Mouse (Mus musculus) heart, postnatal 25 days (tissue): Measurements from ENCODE around the gene Cox5a. TPM values are rescaled to one million over a fixed set of nuclear protein-coding genes. Genes with fewer than 3 reads are reported as not detected.

Experiments used
- DNase-seq: peaks from one replicate; pipeline ENCODE4 v3.0.0; 2022; ENCODE audit warnings: low spot score
- intact Hi-C: fragments of 180-260 bp; cut with DNase I; formaldehyde crosslinking; loops from one replicate; pipeline ENCODE4 v1.15.1; 2025
- total RNA-seq, 2 experiments: library from RNA; stranded (reverse); gene quantifications; 2 replicates each; pipeline ENCODE4 v1.2.3; 2021

Gene Cox5a
- total RNA-seq, 2 experiments from 2014 or later = 2,545 to 2,748 TPM

DNA sequence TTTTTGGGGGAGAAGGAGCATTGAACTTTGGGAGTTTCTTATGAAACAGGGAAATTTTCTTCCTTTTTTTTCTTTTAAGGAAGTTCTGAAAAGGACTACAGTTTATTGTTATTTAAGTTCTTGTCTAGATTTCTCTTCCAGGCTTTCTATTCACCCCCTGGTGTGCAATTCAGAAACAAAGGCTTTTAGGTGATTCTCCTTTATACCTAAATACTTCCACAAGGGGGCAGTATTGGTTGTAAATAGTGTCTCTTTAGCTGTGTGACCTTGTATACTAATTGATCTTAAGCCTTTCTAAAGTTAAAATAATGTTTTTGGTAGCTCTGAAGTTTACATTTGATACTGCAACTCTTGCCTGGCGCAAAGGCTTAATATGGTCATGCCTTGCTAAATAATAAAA is 2.7 kb downstream of the Cox5a start:
- intact Hi-C loops = loop anchor here (5.0 kb wide), 3 partner anchors 119 to 239 kb away; no protein-coding TSS in a partner anchor
- no peak for DNase-seq

DNA sequence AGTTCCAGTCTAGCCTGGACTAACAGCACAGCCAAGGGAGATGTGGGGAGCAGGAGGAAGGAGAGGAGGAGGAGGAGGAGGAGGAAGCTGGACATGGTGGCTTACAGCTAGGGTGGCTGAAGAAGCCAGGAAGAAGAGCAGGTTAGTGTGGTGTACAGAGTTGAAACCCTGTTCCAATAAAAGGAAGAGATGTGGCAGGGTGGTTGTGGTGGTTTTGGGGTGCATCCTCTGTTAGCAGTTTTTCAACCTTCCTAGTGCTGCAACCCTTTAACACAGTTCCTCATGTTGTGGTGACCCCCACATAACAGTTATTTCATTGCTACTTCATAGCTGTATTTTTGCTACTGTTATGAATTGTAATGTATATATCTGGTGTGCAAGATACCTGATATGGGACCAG is 3.4 kb downstream of the Cox5a start:
- intact Hi-C loops = loop anchor here (5.0 kb wide), 3 partner anchors 118 to 238 kb away; no protein-coding TSS in a partner anchor
- DNase-seq = no peak

DNA sequence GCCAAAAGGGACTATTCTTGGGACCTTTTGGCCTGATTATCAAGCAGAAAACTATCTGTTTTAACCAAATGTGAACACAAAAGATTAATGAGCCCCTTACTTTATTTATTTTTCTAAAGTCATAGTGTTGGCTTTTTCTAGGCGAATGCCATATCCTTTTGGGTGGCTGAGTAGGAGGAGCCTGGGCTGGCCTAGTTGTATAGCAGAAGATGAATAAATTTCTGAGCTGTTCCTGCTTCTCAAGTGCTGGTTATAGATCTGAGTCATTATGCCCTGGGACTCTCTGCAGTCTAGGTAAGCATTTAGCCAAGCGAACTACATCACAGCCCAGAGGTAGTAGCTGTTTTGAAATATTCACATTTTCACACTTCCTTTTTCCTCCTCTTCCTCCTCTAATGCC is 4.4 kb downstream of the Cox5a start:
- intact Hi-C loops = no loop called here

DNA sequence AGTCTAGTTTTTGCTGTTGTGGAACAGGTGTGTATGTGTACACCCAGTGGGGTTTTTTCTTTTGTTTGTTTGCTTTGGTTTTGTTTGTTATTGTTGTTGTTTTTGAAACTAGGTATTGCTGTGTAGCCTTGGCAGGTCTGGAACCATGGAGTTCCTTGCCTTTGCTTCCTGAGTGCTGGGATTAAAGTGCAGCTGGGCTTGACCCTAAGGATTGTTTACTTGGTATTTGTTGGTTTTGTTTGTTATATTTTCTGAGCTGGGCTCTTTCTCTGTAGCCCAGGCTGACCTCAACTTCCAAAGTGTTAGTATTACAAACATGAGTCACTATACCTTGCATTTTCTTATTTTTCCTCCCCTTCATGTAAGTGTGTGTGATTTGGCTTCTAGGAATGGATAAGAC is 5.4 kb downstream of the Cox5a start:
- intact Hi-C loops = no loop called here
- DNase-seq = no peak

More for the DNA sequence above, 4.4 kb downstream of the Cox5a start:
- DNase-seq = no peak

DNA sequence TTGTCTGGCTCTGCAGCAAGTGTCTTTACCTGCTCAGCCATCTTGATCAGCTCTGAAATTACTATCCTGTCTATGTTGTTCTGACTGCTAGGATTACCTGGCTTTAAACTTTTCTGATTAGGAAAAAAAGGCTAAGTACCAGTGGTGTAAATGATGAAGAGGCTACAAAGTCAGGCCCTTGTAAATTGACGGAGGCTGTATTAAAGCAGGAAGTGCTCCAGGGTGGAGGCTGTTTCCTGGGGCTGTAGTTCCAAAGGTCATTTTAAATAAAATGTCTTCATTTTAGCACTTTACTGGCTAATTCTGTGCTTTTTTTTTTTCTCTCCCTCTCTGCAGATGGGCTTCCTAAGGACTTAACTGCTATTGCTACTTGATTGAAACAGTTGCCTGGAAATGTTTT is 10.9 kb downstream of the Cox5a start:
- DNase-seq = no peak
- intact Hi-C loops = no loop called here

DNA sequence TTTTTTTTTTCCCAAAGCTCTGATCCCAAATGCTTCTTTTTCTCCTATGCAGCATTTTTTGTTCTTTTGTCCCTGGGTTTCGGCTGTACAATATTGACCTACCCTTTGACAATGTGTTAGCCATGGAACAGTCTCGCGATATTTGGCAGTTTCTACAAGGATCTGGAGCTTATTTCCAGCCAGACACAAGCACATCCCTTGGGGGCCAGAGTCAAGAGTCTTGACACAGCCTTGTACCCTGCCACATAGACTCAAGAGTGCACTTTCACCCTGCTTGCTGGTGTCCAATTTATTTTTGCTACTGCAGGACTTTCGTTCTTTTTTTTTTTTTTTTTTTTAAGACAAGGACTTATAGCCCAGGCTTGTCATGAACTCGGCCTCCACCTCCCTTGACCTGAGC is 15.3 kb downstream of the Cox5a start:
- DNase-seq = no peak
- intact Hi-C loops = no loop called here

DNA sequence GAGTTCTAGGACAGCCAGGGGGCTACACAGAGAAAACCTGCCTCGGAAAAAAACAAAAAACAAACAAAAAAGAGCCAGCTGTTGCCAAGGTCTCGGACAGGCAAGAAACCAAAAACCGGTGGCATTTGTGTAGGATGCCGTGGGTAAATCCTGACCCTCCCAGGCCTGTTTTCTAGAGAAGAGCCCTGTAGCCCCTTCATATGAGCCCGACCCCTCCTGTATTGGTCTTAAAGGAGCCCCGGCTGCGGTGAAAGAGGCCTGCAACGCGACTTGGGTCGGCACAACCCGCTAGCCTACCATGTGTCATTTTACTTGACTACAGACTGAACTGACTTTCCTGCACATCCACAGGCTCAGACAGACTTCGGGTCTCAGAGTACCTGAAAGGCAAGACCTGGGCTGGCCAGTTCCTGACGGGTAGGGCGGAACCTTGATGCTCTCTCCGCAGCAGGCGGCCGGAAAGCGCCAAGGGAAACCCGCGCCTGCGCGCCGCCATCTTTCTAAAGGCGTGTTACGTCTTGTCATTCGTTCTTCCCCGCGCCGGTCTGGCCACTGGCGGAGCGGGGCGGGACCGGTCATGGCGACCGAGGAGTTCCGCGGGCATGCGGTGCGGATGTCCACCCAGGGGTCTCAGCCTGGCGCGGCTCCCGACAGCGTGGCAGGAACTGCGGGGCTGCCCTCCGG is 16.1 kb downstream of the Cox5a start, which contains the start of gene Fam219b:
Gene Fam219b (plus strand): TSS at position 485 of the 684 bp plus-strand sequence.
- intact Hi-C loops = no loop called here
- peak; percentile 80 for DNase-seq

DNA sequence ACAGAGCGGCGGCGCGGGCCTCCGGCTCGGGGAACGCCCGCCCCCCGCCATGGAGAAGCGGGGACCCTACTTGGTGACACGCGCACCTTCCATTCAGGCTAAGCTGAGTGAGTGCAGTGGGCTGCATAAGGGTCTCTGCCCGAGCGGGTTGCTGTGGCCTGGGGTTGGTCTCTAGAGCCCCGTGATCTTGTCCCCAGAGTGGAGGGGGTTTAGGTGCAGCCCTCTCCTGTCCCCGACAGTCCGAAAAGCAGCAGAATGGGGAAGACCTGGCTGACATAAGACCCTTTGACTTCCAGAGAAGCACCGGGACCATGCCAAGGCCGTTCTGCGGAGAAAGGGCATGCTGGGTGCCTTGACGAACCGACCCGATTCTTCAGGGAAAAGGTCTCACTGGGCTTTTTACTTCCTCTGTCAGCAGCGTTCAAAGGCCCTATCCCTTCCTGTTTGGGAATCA is 16.7 kb downstream of the Cox5a start:
- intact Hi-C loops = no loop called here

DNA sequence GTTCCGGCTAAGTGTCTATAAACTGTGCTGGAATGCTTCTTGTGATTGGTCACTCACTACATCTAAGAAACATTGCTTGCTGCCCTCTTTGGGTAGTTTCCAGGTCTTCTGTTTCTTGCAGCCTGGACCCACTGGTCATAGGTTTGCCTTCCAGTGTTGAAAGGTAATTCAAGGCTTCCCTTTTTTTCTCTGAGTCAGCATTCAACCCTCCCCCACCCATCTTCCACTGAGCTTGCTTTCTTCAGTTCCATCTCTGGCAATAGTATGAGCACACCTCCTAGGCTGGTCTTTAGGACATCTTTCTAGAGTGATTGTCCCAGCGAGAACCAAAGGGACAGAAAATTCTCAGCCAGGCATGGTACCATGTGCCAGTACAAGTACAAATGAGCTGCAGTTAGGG is 18.5 kb downstream of the Cox5a start:
- intact Hi-C loops = no loop called here
- no peak for DNase-seq

More for the DNA sequence above, 16.7 kb downstream of the Cox5a start:
- DNase-seq = no peak

DNA sequence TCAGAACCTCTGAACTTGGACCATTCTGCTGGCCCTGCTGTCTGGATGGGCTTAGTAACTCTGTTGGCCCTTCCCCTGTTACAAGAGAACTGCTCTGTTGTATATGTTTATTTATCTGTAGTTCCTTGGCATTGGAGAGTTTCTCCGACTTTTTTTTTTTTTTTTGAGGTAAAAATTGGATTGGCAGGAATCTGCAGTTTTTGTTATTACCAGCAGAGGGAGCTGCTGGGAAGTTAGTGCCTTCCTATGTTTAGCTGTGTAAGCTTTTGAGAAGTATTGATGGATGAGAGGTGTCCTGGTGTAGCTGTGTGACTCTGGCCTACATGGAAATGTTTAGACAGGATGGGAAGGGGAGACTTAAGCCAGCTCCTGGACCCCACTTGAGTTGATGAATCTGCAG is 20.2 kb downstream of the Cox5a start:
- DNase-seq = no peak
- intact Hi-C loops = loop anchor here (2.0 to 5.0 kb wide), 2 partner anchors 46 to 113 kb away; partner anchors contain the start of gene Ulk3

DNA sequence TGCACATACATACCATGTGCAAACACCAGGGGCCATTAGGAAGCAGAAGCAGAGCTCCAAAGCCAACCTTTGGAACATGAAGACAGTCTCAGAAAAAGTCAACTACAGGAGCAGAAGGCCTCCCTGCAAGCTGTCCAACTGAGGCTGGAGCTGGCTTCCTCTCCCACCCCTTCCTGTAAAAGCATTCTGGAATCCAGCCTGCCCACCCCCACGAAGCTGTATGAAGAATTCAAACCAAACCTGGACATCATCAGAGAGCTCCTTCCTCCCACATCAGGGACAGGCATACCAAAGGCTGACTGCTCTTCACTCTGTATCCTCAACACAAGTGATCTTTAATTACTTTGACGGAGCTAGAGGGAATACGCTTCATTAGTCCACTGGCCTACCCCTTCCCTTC is 22.9 kb downstream of the Cox5a start:
- intact Hi-C loops = loop anchor here (5.0 kb wide), 1 partner anchor 43 kb away; the partner anchor contains the start of gene Ulk3
- DNase-seq = no peak

DNA sequence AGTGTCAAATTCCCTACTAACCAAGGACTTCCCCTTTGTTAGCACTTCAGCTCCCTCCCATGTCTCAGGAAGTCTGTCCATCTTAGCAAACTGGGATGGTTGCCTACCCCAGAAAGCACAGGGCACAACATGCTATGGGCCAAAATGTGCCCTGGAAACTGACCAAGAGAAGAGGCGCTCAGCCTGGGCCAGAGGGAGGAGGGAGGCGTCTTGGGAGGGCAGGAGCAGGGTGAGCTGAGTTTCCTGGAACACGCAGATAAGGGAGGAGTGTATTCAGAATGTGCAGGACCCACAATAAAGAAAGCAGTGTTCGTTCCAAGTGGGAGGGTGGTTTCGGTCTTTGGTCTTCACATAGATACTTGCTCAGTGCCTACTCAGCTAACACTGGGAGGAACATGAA is 26.2 kb downstream of the Cox5a start:
- peak; percentile 34 for DNase-seq
- intact Hi-C loops = no loop called here

DNA sequence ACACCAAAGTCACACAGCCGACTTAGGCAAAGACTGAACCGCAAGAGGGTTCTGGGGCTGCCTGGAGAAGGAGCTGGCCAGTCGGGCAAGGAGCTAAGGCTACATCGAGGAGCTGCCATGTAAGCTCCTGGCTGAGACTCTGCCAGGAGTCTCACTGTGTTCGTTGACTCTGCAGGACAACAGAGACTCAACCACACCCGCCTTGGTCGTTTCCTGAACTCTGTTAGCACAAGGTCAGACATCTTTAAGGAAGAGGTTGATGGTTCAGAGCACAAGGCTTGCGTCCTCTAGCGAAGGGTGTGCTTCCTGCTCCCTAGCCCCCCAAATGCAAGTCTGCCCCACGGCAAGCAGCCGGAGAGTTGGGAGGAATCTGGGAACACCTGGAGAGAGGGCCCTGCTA is 26.8 kb downstream of the Cox5a start:
- DNase-seq = no peak
- intact Hi-C loops = no loop called here

DNA sequence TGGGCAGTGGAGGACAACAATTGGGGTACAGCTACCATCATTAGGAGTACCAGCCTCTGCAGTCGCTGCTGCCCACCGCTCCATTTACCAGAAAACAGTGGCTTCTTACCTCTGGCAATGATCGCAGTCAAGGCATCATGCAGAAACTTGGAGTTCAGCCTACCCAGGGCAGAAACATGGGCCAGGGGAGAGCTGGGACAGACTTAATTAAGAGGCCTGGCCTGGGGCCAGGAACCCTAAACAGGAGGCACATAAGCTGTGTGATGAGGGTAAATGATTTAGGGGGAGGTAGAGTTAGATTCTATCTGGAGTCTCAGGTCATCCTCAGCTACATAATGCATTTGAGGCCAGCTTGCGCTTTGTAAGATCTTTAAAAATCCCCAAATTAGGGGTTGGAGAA is 28.1 kb downstream of the Cox5a start:
- intact Hi-C loops = no loop called here
- no peak for DNase-seq

DNA sequence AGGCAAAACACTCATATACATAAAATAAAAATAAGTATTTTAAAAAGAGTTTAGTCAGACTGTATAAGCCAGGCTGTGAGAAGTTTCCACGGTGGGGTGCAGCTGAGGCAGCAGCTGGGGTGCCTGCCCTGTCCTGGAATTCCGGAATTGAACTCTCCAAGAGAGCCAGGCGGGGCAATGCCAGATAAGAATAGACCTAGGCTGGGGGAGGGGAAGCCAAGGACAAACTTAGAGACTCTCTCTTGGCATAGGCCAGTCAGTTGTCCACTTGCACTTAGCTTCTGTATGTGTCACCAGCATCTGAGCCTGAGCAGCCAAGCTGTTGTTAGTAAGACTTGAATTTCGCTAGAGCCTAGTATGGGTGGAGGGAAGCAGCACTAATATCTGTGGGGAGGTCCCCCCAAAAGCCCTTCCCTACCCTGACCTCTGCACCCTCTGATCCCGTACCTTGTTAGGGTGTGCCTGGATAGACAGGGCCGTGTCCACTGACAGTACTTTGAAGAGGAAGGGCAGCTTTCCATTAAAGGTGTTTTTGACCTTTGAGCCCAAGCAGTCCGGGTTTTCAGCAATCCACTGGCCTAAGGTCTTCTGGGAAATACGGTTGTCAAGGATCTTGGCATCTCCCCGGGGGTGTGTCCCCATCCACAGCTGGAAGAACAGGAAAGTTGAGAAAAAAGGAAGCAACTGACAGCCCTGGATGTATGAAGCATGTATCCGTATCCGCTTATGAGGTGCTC is 29.2 kb downstream of the Cox5a start:
- intact Hi-C loops = no loop called here
- no peak for DNase-seq

DNA sequence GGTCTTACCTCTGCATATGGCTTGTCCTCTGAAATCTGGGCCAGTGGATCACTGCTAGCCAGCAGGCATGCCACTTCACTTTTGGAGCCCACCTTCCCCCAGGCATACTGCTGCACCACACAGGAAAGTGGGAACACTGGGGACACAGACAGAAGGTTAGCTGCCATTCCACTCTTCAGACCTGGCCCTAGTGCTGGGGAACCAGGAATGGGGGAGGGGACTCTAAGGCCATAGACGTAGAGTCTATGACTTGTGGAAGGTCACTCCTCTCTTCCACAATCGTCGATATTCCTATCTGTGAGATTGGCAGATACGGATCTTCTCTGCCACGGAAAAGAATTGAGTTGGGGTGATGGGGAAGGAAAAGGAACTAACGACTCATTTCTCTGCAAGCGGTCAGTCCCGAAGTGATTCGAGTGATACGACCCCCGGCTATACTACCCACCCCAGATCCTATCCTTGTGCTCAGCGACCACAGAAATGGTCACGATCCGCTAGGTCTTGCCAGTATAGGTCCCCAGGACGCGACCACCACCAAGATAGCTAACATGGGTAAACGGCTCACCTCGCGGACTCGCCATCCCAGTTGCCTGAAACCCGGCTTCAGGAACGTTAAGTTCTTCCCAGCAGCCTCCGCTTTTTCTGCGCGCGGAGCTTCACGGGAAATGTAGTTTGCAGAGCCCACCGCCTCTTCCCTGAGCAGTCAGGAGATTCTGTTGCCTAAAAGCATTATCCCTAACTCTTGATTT is 31.2 kb downstream of the Cox5a start, which contains the start of gene Mpi:
Gene Mpi (minus strand): TSS at position 625 of the 749 bp plus-strand sequence.
- intact Hi-C loops = no loop called here
- DNase-seq = peak; percentile 27

DNA sequence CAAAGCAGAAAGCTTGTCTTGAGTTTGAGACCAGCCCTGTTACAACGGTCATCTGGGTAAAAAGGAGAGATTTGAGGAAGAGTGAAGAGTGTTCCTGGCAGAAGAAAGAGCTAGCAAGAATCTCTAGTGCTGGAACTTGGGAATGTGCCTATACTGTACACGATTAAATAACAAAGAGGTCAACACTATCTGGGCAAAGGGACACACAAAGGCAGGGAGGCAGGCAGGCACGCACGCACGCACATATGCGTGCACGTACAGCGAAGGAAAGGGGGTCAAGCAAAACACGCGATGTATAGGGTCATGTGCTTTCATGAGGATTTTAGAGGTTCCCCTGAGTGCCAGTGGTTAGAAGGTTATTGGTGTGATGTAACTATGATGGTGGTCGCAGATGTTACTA is 32.0 kb downstream of the Cox5a start:
- intact Hi-C loops = no loop called here

DNA sequence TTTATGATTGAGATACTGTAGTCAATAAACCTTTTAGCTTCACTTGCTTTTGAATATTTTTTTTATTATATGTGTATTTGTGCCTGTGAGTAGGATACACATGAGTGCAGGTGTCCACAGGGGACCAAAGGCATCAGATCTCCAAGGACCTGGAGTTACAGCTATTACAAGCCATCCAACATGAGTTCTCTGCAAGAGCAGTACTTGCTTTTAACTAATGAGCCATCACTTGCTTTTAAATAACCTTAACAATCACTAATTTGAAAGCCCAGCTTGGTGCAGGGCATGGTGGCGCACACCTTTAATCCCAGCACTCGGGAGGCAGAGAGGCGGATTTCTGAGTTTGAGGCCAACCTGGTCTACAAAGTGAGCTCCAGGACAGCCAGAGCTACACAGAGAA is 33.7 kb downstream of the Cox5a start:
- no peak for DNase-seq
- intact Hi-C loops = no loop called here

More for the DNA sequence above, 32.0 kb downstream of the Cox5a start:
- no peak for DNase-seq

DNA sequence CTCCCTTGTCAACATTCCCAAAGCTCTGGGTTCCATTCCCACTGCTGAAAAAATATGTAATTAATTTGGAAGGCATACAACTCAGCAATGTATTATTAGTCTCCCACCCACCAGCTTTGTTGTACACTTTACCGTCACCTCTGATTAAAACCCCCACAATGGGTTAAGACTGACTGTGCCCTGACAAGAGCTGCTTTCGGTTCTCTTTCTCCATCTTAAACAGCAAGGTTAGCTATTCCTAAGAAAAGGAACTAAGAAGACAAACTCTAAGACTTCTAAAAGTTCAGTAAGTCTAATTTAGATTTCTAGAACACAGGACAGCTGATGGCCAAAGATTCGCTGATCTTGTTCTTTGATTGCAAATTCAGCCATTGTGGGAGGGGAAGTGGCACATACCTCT is 36.1 kb downstream of the Cox5a start:
- no peak for DNase-seq
- intact Hi-C loops = no loop called here

DNA sequence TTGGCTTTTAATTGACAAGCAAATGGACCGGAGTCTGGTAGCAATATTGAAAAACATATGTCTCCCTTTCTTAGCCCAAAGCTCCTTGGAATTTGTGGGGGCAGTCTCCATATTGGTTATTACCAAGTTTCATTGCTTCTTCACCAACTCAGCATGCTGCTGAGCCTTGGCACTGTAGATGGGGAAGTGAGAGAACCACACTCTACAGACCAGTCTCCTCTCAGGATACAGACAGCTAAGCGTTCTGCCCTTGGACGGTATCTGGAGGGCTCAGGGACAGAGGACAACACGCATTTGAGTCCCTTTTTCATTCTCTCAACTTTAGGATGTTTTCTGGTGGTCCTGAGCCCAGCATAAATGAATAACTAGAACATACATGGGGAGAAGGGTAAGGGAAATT is 37.6 kb downstream of the Cox5a start:
- no peak for DNase-seq
- intact Hi-C loops = no loop called here
